Mouse (Mus musculus): Measurements from ENCODE around the gene Als2cl.
A peak's percentile ranks its signal among the peaks of the same experiment; 100 is the strongest.

Als2cl gene

GRCm38 (mm10) chr9:110916786-110917185 lies 37.1 kb downstream of the Als2cl start, which contains the start of gene Fam240a:
Gene Fam240a, minus strand, starts transcription at chr9:110916861.
- no peak for DNase-seq

DNA sequence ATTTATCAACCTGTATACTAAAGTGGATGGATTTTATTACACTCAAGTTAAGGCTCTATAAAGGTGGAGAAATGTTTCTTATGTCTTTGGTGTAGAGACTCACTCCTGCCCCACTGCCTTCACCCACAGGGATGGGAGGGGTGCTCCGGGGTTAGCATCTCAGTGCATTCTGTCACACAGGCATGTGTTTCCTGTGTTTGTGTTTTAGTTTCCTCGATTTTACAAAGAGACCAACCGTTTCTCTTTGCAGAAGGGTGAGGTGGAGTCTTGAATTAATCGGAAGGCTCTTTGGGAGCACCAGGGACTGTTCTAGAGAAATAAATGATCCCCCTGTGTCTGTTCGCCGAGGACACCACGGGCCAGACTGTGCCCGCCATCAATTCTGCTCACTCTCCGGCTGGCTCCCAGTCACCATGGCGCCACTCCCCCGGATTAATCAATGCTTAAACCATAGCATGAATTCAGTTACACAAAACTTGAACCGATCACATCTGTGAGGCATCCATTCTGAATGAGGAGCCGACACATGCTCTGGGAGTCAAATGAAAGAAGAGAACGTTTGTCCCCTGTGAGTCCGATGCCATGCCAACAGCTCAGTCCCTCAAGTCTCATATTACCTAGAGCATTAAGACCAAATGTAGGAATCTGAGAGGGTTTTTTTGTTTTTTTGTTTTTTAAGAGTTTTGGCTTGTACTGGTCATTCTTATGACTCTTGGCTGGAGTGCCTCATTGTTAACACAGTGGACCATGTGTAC lies 41.2 kb downstream of the Als2cl start:
- peak; percentile 44 for DNase-seq

- peak; percentile 68 to 90 for DNase-seq
Measured at GRCm38 (mm10) chr9:110922759-110923158, 43.1 kb downstream of the Als2cl start.

DNA sequence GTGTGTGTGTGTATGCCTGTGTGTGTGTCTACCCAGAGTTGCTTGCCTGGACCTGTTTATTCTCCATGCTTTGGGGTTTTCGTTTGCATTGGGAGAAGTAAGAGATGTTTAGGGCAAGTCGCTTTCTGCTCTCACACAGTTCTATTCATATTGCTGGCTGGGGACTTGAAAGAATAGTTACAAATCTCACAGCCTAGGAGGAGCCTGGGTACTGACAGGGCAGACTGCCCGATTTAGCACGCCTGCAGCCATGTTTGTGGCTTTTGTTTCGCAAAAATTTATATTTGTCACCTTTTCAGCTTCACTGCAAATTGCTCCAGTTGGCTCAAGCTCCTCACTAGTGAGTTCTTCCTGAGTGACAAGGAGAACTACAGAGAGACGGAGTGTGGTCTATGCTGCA lies 51.9 kb downstream of the Als2cl start:
- DNase-seq = no peak

DNA sequence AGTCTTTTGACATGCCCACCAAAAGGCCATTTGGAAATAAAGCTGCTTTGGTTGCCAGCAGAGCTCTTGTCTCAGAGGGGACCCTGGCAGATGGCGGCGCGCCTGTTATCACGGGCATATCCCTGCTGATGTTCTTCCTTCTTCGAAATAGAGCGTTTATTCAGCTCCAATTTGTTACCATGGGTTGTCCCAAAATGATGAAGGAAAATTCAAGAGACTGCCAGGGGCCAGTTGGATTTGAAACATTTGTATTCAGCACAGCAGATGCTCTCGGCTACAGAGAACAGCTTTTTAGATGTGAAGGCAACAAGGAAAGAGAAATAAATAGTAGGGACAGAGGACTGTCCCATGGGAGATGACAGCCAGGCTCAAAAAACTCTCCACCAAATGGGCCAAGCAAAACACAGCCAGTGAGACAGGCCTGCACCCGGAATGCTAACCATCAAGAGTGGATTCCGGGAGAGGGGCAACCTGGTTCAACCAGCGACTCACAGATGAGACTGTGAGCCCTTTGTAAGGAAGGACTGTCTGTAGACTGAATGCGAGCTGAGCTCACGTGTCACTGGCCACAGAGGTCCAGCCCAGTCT lies 54.3 kb downstream of the Als2cl start:
- DNase-seq = peak; percentile 16 to 37

DNA sequence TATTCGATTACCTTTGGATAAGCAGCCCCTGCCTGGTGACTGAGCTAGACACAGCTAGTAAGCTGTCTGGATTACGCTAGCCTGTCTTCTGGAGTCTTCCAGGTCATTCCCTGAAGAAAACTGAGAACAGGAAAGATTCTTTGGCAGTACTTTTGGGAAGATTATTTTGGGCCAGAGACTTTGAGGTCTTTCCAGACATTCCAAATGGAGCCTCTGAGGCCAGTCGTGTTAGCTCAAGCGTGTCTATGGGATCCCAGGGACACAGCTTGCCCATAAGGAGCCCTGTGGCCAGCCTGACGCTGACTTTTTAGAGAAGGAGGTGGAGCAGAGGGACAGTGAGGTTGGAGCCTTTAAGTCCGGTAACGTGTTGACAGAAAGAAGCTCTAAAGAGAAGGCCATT lies 56.3 kb downstream of the Als2cl start:
- DNase-seq = peak in 1 of 2 experiments; percentile 6

GRCm38 (mm10) chr9:110937506-110938490 lies 58.1 kb downstream of the Als2cl start:
- DNase-seq = no peak

GRCm38 (mm10) chr9:110944265-110944664 lies 64.6 kb downstream of the Als2cl start:
- peak in 1 of 2 experiments; percentile 33 for DNase-seq

DNA sequence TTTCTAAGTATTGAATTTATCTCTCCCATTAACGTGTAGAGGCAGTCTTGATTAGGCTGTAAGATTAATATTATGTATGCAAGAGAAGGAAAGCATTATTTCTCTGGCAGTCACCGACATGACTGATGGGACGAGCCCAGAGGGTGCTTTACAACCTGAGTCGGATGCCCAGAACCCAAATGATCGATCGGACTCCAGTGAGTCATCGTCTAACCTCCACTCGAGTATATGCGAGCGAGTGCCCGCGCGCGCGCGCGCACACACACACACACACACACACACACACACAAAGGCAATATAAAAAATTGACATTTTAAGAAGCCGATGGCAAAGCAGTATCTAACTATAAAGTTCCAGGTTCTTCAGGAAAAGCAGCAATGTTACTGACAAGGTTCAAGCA lies 65.7 kb downstream of the Als2cl start:
- no peak for DNase-seq

- no peak for DNase-seq
Measured at GRCm38 (mm10) chr9:110945926-110946325, 66.3 kb downstream of the Als2cl start, which contains the start of gene Tdgf1. Gene Tdgf1, minus strand, starts transcription at chr9:110946158.

GRCm38 (mm10) chr9:110946548-110947044 lies 66.9 kb downstream of the Als2cl start:
- no peak for DNase-seq

GRCm38 (mm10) chr9:110947261-110947661 lies 67.6 kb downstream of the Als2cl start:
- DNase-seq = no peak

DNA sequence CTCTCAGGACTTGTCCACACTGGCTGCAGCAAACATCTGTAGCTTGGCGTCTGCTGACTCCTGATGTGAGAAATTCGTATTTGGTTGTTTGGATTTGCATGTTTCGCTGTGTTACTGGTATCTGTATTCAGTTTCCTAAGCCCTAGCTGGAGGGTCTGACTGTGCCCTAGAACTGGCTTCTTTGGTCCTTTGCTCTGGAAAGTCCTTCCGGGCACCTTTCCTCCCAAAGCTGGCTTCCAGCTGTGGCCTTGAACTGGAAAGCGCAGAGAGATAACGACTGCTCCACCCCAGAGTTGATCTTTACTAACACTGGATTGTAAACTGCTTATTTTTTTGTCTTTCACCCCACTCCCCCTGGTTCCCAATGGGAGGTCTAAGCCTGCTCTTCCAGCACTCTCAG lies 68.2 kb downstream of the Als2cl start:
- DNase-seq = no peak

- no peak for DNase-seq
Measured at GRCm38 (mm10) chr9:110948813-110949310, 69.2 kb downstream of the Als2cl start.

- DNase-seq = no peak
Measured at GRCm38 (mm10) chr9:110950109-110950508, 70.4 kb downstream of the Als2cl start.

Measured in kidney, postnatal 36 days (tissue).